Mouse (Mus musculus): ENCODE measurements around the gene Il11ra1.
A peak's percentile ranks its signal among the peaks of the same experiment; 100 is the strongest.
"Not testable (repeated sequence)": the region's sequence is repeated elsewhere in the genome, so short reads cannot be mapped to it uniquely, and the experiment has no call there.

The Il11ra1 gene

GRCm38 (mm10) chr4:41681176-41681575 is 18.6 kb upstream of the Il11ra1 start:
- no peak for DNase-seq (ENCODE audit: low spot score)

GRCm38 (mm10) chr4:41681947-41682346 is 17.8 kb upstream of the Il11ra1 start:
- DNase-seq (ENCODE audit: low spot score): no peak

- DNase-seq (ENCODE audit: low spot score): no peak
These were observed 17.0 kb upstream of the Il11ra1 start for GRCm38 (mm10) chr4:41682789-41683188.

- not testable (repeated sequence) for DNase-seq (ENCODE audit: low spot score)
These were observed 16.5 kb upstream of the Il11ra1 start for GRCm38 (mm10) chr4:41683303-41683702.

GRCm38 (mm10) chr4:41684131-41684930 is 15.5 kb upstream of the Il11ra1 start:
- not testable (repeated sequence) for DNase-seq (ENCODE audit: low spot score)

- not testable (repeated sequence) for DNase-seq (ENCODE audit: low spot score)
These were observed 14.8 kb upstream of the Il11ra1 start for GRCm38 (mm10) chr4:41684931-41685453.

- not testable (repeated sequence) for DNase-seq (ENCODE audit: low spot score)
These were observed 13.8 kb upstream of the Il11ra1 start for GRCm38 (mm10) chr4:41685882-41686492.

DNA sequence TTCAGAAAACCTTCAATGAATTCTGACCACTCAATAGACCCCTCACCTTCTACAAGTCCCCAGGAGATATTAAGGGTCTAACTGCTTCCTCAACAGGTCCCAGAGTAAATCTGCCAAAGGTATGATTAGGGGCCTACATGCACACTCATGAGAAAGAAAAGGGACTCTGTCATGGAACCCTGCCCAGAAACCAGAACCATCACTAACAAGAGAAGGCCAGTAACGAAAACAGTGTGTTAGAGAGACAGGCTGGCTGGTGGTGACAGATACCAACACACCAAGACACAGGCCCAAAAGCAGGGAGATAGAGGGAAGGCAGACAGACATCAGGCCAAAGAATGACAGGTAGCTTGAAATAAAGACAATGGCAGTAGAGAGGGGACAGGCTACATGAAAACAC is 11.2 kb upstream of the Il11ra1 start:
- not testable (repeated sequence) for DNase-seq (ENCODE audit: low spot score)

- DNase-seq (ENCODE audit: low spot score): not testable (repeated sequence)
These were observed 9.8 kb upstream of the Il11ra1 start for GRCm38 (mm10) chr4:41690014-41690413.

GRCm38 (mm10) chr4:41693511-41693910 is 6.3 kb upstream of the Il11ra1 start:
- DNase-seq (ENCODE audit: low spot score): not testable (repeated sequence)

DNA sequence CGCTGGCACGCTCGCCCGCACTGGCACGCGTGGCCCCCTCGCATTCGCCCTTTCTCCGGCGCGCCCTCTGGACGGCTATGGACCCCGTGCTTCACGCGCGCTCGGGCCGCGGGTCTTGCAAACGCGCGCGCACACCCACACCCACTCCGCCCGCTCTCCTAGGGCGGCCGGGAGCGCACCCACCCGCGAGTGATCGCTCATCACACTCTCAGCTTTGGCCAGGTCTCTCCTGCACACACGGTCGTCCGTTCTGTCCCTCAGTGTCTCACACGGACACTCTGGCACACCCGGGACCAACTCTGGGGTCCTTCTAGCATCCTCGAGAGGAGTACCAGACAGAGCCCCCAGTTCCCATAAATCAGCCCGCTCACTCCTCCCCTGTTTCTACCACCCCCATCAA is 4.0 kb upstream of the Il11ra1 start:
- DNase-seq (ENCODE audit: low spot score): not testable (repeated sequence)

- DNase-seq (ENCODE audit: low spot score): not testable (repeated sequence)
These were observed 3.3 kb upstream of the Il11ra1 start for GRCm38 (mm10) chr4:41696452-41696851.

GRCm38 (mm10) chr4:41696930-41697841 is 2.6 kb upstream of the Il11ra1 start, which contains the start of gene Cntfr:
Gene Cntfr (minus strand): TSS chr4:41697089.
- DNase-seq (ENCODE audit: low spot score): peak; percentile 81

DNA sequence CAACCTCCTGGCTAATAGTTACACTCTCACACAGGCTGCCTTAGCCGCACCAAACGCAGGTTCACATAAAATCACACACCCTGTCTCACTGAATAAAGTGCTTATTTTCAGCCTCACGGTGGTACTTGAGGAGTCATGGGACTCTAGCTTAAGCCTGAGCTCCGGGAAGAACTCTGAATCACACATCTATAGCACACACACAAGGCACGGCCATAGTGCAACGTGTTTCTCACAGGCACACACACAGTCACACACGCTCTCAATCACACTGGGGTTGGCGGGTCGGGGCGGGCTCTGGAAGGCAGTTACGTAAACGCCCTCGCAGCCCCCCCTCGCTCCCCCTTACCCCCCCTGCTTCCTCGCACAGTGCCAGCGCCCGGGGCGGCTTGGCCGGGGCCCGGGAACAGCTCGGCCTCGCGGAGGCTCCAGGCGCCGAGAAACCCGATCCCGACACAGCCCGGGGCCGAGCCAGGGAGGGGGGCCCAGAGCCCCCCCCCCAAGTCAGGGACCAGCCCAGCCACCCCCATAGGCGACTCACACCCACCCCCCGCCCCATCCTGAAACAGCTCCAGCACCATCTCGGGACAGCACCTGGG is 1.3 kb upstream of the Il11ra1 start:
- peak; percentile 45 for DNase-seq (ENCODE audit: low spot score)

GRCm38 (mm10) chr4:41700224-41700623 is 435 bp downstream of the Il11ra1 start:
- not testable (repeated sequence) for DNase-seq (ENCODE audit: low spot score)

DNA sequence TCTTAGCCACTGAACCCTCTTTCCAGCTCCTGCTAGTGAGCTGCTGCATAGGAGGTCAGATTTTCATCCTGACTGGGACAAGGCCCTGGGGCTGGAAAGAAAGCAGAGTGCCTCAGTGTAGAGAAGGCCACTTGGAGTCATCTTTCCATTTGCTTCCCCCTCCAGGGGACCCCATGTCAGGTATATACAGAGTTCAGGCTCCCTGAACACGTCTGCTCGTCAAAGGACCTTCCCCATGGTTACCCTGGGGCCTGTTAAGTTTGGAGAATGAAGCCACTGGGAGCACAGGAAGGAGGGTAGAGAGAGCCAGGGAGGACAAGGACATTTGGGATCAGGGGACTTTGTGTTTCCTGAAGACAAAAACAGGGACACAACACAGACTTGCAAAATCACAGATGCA is 2.4 kb downstream of the Il11ra1 start:
- not testable (repeated sequence) for DNase-seq (ENCODE audit: low spot score)

DNA sequence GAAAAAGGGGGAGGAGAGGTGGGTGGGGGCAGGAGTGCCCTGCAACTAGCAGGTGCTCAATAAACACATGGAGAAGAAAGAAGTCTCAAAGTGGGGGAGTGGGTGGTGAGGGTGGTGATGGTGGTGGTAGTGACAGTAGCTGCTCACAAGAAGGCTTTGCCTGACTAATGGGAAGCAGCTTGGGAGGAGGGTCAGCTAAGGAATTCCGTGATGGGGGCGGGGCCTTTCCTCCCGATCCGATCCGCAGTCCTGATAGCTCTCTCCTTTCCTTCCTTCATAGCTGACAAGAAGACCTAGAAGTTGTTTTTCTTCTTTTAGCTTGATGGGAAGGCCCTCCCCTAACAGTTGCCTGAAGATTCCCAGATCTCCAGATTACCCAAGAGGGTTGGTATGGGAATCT is 4.9 kb downstream of the Il11ra1 start:
- DNase-seq (ENCODE audit: low spot score): no peak

DNA sequence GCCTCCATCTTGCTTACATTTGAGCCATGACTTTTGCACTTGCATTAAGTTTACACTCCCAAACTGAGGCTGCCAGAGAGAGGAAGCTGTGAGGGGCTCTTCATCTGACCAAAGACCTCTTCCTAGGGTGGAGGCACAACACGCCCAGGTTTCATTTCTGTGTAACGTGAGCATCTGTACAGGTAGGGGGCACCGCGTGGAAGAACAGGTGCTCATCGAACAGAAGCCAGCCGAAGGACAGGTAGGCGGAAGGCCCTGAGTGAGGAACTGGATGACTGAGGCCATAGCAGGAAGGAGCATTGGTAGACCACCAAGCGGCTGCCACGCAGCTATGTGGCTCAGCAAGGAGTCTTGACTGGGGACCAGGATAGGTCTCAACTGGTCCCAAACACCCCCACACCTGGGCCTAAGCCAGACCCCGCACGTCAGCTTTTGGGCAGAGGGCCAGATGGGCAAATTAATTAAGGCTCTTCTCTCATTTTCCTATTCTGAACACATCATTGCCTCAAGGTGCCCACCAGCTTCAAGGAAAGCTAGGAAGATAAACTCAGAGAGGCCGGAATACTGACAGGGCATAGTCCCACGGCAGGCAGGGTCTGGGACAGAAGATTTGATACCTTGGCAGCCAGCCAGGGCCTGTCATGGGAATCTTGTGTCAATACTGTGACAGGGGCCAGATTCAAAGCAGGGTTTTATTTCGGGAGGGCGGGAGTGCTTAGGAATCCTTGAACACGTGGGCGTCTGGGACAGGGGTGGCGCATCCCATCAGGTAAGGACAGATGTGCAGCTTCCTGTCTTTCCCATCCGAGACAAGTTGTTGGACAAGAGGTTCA is 6.3 kb downstream of the Il11ra1 start:
- no peak for DNase-seq (ENCODE audit: low spot score)

GRCm38 (mm10) chr4:41707011-41707535 is 7.3 kb downstream of the Il11ra1 start:
- DNase-seq (ENCODE audit: low spot score): peak; percentile 60

- no peak for DNase-seq (ENCODE audit: low spot score)
These were observed 8.5 kb downstream of the Il11ra1 start for GRCm38 (mm10) chr4:41708192-41708745.

All from ovary, postnatal 36 days (tissue).